Mouse (Mus musculus): ENCODE measurements at regions not wholly inside any gene's neighbourhood (a gene's known extent, or its start where the extent isn't known, plus 50 kb on each side); places are given as distances from the start of the nearest gene placed in this dataset.

GRCm38 (mm10) chr5:4666381-4666780 is 91.5 kb downstream of the Fzd1 start:
- TF ChIP-seq CTCF (IDR thresholded peaks at IDR 0.05; ENCODE audit: control insufficient read depth, insufficient read depth, insufficient replicate concordance, low read depth, low read length) (no peak), POLR2A (IDR thresholded peaks at IDR 0.05; ENCODE audit: control insufficient read depth, low read depth, low read length) (no peak)
